Mouse (Mus musculus) cerebellum, postnatal 10 days (tissue): Measurements from ENCODE around the gene Fabp6.

Experiments
- DNase-seq, 2 experiments: peaks; one replicate each; pipeline ENCODE4 v3.0.0; 2021; ENCODE audit warnings: mixed read lengths in 2 of 2

Fabp6 gene

DNA sequence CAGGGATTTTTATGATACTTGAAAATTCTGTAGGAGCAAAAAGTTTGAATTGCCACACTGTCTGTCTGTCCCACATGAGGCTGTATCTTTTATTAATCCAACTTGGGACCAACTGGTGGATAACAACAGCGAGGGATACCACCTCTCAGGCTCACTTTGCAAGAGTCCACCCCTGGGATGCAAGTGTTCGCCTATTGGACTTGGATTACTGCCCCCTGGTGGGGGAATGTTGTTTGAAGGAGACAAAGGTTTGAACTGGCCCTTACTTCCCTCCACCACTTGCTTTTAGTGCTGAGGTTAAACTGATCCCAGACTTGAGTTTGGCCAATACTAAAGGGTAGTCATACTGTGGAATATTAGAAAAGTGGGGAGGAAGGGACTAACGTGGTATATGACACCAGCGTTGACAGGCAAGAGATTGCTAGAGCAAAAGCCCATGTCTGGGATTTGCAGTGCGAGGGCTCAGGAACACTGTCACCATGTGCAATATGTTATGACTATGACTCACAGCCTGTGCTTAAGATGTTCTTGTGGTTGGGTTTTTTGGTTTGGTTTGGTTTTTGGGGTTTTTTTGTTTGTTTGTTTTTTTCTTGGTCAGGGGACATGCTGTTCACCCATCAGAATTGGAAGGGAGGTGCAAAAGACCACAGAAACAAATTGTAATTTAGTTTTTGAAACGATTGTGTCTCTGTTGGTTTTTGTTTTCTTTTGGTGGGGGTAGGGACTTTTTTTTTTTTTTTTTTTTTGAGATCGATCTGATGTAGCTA, 14.8 kb downstream of the Fabp6 start, which contains the start of gene 4933415A04Rik:
4933415A04Rik (plus strand) TSS at position 717 of the 767 bp plus-strand sequence.
- DNase-seq = peak; percentile 92 to 95

- no peak for DNase-seq
Observed at GRCm38 (mm10) chr11:43585211-43586005, 15.9 kb downstream of the Fabp6 start.

DNA sequence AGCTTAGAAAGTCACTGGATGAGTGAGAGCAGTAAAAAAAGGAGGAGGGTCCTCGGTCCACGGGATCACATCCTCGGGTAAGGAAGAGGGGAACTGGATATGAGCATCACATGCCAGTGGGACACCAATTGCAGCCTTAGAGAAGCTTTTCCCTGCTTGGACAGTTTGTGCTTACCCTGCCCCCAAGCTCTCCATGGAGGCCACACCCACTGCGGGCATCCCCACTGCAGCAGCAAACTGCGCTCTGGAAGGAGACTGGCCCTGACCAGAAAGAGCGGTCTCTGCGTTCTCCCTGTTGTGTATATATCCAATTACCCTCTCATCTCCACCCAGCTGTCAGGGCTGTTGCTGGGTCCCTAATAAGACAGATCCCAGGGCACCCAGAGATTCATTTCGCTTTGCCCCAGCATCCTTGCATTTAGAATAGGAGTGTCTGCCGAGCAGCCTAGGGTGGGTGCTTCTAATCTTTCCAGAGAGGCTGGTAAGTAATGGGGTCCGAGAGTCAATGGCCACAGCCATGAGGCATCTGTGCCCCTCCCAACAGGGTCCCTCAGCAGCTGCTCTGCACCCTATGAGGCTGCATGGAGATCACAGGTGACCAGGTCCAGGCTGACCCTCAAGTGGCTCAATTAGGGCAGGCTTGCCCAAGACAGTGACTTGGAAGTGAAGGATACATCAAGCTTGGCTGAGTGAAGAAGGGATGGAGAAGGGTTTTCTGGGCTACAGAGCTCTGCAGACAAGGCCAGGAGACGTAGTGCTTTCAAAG, 23.4 kb downstream of the Fabp6 start:
- no peak for DNase-seq

- DNase-seq = no peak
Observed at GRCm38 (mm10) chr11:43575376-43576151, 25.8 kb downstream of the Fabp6 start.

DNA sequence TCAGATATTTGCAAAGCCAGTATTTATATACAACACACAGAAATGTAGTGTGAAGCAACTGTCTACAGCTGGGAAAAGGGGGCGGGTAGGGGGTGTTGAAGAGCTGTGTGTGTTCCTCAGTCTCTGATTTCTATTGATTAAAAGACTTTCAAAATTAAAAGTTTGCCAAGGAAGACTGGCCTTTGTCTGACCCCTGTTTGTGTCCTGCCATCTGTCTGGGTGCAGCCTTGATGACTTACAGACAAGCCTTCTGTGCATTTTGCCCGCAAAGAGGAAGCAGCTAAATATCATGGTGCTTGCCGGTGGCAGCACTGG, 26.3 kb downstream of the Fabp6 start:
- no peak for DNase-seq

GRCm38 (mm10) chr11:43569595-43569994, 31.7 kb downstream of the Fabp6 start:
- DNase-seq = peak; percentile 86 to 88

DNA sequence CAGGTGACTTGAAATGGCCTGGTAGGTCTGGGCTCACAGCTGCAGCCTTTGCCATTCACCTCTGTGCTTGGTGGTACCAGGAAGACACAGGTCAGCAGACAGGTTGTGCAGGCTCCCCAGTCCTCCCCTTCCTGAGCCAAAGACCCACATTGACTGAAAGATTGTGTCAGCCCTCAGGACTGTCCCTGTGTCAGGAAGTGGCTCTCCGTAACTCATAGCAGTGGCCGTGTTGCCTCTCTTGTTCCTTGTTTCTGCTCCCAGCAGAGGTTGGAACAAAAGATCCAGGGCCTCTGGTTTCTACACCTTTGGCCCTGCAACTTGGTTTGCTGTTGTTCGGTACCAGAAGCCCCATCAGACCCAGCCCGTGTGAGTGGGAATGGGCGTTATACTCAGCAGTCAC, 32.2 kb downstream of the Fabp6 start:
- no peak for DNase-seq

GRCm38 (mm10) chr11:43568263-43568662, 33.1 kb downstream of the Fabp6 start:
- peak; percentile 60 to 74 for DNase-seq

DNA sequence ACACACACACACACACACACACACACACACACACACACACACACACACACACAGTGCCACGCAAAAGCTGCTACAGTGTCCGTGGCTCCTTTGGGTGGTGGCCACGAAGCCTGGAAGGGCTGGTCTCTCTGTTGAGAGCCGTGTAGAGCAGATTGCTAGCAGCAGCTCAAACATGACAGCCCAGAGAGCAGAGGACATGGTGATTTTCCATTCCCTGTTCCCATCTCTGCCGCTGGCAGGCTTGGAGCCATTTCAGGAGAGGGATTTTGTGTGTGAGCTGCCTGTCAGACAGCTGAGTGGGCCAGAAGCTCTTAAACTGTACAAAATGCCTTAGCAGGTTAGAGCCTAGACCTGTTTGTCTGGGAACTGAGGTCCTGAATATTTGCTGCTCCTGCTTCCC, 34.6 kb downstream of the Fabp6 start:
- peak; percentile 56 to 57 for DNase-seq

DNA sequence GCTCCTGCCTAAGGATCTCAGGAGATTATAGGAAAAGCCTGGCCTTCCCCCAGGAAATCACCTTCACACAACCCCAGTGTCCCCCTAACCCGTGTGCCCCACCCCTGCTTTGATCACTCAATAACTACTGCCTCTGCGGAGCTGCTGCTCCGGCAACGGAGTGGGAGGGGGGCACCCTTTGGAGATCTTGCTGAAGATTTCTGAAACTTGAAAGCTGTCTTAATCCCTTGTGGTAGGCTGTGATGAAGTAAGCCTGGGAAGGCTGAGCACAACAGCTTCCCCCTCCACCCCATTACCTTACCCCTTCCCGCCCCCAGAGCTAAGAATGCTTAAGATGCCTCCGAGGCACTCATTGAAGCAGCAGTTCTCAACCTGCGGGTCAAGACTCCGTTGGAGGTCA, 35.5 kb downstream of the Fabp6 start:
- DNase-seq = no peak

GRCm38 (mm10) chr11:43565414-43565813, 35.9 kb downstream of the Fabp6 start:
- DNase-seq = no peak

DNA sequence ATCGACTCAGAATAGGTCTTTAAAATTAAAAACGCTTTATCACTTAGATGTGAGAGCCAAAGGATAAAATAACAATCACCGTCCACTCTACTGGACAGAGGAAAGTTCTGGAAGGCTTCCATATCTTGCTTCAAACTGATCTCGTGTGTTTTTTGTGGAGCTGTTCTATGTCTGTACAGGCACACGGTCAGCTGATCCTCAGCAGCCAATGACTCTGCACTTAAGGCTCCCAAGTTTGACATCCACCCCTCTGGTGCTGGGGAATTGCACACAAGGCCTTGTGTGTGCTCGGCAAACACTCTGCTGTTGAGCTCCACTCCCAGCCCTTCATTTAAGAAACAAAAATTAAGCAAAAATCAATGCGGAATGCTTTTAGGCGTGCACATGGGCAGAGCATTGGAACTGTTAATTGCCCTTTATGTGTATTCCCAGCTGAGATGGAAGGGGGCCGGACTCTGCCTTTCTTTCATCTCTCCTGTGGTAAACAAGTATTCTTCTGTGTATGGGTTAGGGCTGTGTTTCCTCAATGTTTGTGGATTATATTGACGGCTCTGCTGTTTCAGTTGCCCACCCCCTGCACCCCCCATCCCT, 37.6 kb downstream of the Fabp6 start:
- DNase-seq = no peak

DNA sequence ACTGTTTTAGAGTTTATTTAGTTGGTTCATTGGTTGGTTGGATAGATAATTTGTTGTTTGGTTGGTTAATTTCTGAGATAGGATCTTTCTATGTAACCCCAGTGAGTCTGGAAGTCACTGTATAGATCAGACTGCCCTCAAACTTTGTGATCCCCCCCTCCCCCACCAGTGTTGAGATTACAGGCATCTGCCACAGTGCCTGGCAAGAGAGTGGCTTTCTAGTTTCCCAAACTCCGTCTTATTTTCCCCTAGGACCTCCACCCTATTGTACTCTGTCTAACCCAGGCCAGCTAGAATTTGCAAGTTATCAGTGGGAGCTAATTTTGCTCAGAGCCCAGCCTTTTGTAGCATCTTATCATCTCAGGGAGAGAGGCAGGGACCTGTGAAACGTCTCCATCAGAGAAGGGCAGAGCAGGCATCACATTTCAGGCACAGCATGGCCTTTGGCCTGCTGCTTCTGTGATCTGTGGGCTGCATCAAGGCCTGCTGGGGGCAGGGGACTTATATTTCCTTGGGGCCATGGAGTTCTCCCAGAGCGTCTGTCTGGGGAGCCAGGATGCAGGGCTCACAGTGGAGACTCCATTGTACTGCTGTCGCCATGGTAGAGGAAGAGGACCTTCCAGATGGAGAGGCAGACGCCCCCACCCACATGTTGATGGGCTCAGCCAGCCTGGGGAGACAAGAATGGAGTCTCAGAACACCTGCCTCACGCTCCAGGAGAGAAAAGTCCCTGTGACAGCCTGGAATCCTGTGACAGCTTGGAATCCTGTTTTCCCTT, 41.6 kb downstream of the Fabp6 start:
- no peak for DNase-seq

- no peak for DNase-seq
Observed at GRCm38 (mm10) chr11:43556538-43556937, 44.8 kb downstream of the Fabp6 start.

GRCm38 (mm10) chr11:43552675-43553074, 48.7 kb downstream of the Fabp6 start:
- DNase-seq = no peak

DNA sequence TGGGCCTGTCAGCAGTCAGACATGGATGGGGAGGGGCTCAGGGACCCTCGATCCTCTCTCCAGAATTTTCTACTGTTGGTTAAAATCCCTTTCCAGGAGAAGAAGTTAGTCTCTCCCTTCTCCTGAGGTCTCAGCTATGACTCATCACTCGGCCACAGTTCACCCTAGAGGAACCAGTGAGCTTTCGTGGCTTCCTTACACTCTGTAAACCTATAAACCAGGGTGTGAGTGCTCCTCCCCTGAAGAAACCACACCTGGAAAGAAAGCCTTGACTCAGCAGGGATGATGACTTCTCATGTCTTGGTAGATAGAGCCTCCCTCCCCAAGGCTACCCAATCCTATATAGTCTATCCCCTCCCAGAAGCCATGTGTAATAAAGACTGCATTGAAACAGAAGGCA, 49.6 kb downstream of the Fabp6 start:
- no peak for DNase-seq

GRCm38 (mm10) chr11:43549701-43550100, 51.6 kb downstream of the Fabp6 start:
- peak; percentile 61 to 67 for DNase-seq

DNA sequence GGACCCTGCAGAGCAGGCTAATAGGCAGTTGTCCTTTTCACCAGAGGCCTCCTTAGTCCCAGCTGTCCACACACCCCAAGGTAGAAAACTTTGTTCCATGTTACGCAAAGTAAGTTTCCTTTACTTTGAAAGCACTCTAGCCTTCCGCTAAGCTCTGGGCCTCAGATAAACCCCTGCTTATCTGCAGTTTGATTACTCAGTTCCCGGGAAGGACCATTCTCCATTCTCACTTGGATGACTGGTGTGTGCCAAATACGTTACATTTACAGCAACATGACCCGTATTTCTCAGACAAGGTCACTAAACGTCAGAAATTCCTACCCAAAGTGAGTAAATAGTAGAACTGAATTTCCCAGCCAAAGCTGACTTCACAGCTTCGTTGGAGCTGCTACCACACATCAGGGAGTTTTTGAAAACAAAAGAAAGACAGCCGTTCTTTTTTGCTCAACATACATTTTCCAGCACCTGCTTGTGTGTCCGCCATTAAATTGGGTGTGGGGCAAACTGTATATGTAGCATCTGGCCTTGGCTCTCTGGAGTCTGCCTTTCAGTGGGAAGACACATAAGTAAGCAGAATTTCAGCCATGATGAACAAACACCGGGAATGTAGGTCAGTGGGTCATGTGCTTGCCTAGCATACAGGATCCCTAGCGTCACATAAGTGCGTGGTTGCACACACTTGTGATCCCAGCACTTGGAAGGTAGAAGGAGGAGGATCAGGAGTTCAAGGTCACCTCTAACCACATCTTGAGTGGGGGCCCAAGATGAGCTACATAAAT, 52.5 kb downstream of the Fabp6 start:
- no peak for DNase-seq

- DNase-seq = peak; percentile 97 to 98
Observed at GRCm38 (mm10) chr11:43548148-43548547, 53.2 kb downstream of the Fabp6 start.

DNA sequence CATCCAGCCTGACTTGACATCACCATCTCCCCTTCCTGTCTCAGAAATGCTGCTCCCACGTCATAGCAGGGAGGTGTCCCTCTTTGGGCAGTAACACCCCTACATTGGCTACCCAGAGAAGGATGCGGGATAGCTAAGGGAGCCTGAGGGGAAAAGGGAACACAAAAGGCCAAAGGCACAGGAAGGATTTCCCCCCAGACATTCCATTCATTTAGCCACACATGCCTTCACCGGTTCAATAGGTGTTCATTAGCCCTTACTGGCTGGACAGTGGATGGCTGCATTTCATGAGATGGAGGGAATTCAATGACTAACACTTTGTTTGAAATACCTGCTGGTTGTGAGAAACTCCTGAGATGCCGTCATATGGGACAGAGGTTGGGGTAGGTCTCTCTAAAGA, 54.7 kb downstream of the Fabp6 start:
- DNase-seq = no peak
